Mouse (Mus musculus) brain, embryonic 14.5 days (tissue): ENCODE measurements around the gene Qrich2. TPM values are rescaled to one million over a fixed set of nuclear protein-coding genes. Genes with fewer than 3 reads are reported as not detected.

ENCODE experiments used
- DNase-seq: peaks from one replicate; pipeline ENCODE4 v3.0.0-alpha.2; 2011; ENCODE audit warnings: low read depth
- CTCF ChIP-seq: fragments of 200-500 bp; IDR thresholded peaks from 2 replicates; pipeline ENCODE4 v1.5.1; 2012; ENCODE audit warnings: inconsistent platforms, mild to moderate bottlenecking, moderate library complexity, borderline replicate concordance; ENCODE audit not compliant: insufficient read depth, insufficient read length; ENCODE audit errors: extremely low read depth
- POLR2A ChIP-seq: fragments of 200-500 bp; IDR thresholded peaks from 2 replicates; pipeline ENCODE4 v1.6.1; 2012; ENCODE audit warnings: mild to moderate bottlenecking, inconsistent platforms, borderline replicate concordance; ENCODE audit not compliant: poor library complexity, insufficient read depth, insufficient read length, severe bottlenecking; ENCODE audit errors: extremely low read depth
- polyA plus RNA-seq: library from polyadenylated mRNA; depleted of rRNA; stranded (reverse); fragments of >200 nt; gene quantifications from 2 replicates; pipeline ENCODE4 v1.2.3, GENCODE M21; 2012; rRNA removed

The Qrich2 gene
- polyA plus RNA-seq, 1 experiment: 0.14 TPM

DNA sequence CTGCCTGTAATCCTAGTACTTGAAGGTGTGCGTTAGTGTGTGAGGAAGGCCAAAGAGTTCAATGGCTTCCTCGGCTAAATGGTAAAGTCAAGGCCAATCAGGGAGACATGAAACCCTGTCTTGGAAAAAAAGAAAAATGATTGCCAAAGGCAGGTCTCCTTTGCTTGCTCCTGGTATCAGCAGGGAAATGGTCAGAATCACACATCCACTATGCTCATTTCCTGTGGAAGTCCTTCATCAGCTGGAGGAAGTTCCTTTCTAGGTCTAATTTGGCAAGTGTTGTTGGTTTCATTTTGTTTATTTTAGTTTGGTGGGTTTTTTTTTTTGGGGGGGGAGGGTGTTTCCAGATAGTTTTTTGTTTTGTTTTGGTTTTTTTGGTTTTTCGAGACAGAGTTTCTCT, 57.0 kb downstream of the Qrich2 start:
- no peak for DNase-seq
- TF ChIP-seq CTCF: no peak
- no peak for TF ChIP-seq POLR2A

DNA sequence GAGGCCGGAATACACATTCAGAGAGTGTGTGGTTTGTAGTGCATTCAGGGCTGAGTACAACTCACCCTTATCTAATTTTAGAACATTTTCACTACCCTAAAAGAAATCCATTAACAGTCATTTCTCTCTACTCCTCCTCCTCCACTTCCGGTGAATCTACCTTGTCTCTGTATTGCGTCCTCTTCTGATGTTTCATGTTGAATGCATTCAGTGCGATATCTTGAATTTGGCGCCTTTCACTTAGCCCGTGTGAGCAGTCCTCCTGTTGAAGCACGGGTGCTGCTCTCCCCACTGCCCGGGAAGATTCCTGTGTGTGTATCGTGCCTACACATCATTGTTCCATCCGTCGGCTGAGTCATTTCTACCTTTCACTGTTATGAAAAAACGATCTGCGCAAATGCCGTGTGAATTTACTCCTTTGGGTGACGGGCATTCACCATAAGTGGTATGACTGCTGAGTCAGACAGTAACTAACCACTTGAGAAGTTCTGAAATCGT, 59.8 kb downstream of the Qrich2 start:
- DNase-seq: no peak
- TF ChIP-seq CTCF: no peak

DNA sequence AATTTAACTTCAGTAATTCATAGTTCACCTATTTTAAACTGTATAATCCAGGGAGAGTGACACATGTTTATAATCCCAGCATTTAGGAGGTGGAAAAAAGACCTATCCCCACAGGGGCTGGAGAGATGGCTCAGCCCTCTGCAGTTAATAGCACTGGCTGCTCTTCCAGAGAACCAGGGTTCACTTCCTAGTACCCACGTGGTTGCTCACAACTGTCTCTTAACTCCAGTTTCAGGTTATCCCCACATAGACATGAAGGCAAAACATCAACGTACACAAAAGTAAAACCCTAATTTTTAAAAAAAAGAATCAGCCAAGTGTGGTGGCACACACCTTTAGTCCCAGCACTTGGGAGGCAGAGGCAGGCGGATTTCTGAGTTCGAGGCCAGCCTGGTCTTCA, 60.4 kb downstream of the Qrich2 start:
- no peak for TF ChIP-seq POLR2A
- TF ChIP-seq CTCF: no peak

DNA sequence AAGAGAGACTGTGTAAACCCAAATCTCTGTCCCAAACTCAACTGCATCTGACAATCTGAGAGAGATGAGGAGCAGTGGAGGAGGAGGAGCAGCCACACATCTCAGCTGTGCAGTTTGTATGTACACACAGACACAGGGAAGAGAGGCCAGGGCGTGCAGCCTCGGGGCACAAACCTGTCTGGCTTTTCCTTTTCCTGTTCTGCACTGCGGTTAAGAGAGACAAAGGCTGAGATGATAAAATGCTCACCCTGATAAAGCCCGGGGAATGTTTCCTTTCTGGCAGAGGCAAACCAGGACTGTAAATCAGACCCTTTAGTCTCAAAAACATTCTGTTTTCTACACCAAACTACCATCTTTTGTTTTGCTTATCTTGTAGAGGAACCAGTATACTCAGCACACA, 65.5 kb downstream of the Qrich2 start:
- TF ChIP-seq CTCF (no peak), POLR2A (no peak)
- no peak for DNase-seq

More for the DNA sequence above, 60.4 kb downstream of the Qrich2 start:
- DNase-seq: no peak

DNA sequence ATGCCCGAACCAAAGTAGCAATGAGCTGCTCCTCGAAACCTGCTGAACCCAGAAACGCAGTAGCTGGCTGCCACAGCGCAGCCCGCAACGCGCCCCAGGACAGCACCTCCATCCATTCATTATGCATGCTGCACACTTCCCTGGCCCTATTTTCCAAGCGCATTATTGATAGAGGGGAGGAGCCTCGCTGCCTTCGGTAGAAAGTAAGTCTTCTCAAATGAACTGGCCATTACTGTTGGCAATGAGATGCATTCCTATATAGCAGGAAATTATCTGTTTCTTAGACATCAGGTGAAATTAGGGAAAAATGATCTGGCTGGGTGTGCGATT, 67.7 kb downstream of the Qrich2 start:
- DNase-seq: no peak
- no peak for TF ChIP-seq CTCF
- no peak for TF ChIP-seq POLR2A

DNA sequence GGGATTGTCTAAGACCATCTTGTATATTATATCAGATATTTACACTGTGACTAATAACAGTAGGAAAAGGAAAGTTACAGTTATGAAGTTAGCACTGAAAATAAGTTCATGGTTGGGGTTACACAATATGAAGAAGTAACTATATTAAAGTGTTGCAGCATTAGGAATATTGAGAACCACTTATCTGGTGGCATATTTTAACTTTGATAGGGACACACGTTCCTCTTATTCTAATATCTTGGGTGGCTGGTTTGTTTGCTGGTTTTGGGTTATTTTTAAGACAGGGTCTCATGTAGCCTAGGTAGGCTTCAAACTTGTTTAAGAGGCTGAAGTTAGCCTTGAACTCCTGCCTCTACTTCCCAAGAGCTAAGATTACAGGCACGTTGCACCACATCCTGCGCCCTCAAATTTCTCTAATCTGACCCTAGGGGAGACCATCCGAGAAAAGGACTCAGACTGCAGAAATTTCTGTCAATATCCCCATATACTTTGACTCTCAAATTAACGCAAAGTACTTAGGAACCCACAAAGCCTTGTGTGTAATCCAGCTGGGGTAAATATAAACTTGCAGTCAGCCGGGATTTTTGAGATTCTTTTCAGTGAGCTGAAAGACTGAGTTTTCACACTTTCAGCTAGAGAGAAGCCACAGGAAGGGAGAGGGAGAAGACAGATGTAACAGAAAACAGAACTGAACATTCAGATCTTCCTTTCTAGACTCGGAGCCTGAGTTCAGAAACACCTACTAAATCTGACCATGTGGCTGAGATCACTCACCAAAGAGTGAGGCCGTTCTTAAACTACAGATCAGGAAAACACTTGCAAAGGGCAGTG, 68.3 kb downstream of the Qrich2 start:
- no peak for TF ChIP-seq CTCF
- no peak for TF ChIP-seq POLR2A
- DNase-seq: no peak

DNA sequence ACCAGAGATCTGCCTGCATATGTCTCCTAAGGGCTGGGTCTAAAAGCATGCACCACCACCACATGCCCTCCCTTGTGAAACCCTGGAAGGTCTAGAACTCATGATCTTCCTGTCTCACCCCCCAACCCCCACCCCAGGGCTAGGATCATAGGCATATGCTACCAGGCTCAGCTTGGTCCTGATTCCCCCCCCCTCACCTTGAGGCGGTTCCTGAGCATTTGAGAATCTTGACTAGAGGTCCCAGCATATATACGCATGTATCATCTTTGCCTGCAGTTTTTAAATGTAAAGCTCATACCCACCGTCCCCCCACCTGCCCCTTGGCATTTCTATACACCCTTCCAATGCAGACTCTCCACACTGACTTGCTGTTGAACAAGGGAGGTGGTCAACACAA, 69.1 kb downstream of the Qrich2 start:
- TF ChIP-seq POLR2A (no peak), CTCF (no peak)
- no peak for DNase-seq

DNA sequence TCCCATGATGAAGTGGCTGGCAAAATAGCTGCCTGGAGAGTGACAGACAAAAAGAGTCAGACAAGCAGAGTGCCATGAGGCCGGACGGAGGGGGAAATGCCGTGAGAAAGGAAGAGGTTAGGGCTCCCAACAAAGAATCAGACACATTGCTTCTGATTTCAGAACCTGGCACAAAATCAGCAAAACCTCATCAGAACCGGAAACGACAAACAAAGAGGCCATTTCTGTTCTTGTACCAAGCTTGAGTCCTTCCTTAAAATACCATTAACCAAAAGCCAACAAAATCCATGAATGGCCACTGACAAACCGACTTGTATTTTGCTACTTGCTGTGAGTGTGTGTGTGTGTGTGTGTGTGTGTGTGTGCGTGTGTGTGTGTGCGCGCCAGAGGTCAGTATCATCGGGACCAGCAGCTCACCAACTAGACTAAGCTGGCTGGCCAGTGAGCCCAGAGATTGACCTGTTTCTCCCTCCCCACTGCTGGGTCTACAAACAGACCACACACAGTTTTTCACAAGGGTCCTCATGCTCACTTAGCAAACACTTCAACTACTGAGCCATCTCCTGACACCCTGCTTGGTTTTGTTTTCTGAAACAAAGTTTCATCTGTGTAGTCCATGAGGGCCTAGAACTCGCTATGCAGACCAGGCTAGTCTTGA, 69.6 kb downstream of the Qrich2 start:
- DNase-seq: no peak
- no peak for TF ChIP-seq CTCF
- TF ChIP-seq POLR2A: no peak

DNA sequence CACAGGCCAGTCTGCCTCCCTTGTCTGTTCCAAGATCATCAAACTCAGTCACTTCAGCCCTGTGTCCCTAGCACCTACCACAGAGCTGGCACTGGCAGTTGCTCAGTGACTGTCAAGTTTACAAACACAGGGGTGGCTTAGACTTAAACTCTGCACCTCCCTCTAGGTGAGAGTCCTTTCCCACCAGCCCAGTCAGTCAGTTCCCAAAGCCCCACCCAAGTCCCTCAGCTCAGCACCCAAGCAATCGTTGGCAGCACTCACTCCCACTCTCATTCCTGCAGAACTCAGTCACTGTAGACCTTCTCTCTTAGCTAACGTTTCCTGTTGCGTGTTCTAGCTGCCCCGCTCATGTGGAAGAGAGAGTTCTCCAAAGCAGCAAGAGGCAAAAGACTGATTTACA, 71.3 kb downstream of the Qrich2 start:
- TF ChIP-seq CTCF: no peak
- no peak for TF ChIP-seq POLR2A
- DNase-seq: no peak

Other genes with a start within 250 kb of the Qrich2 start
- gene Evpl, start 228.2 kb downstream of the Qrich2 start, polyA plus RNA-seq: 0.67 and 0.96 TPM in 2 replicates
- gene Srp68, start 192.0 kb downstream of the Qrich2 start, polyA plus RNA-seq: 68.6 and 69.3 TPM in 2 replicates
- 0.21 and 0.37 TPM in 2 replicates for gene Galr2, start 185.3 kb downstream of the Qrich2 start, polyA plus RNA-seq
- gene Exoc7, start 159.0 kb downstream of the Qrich2 start, polyA plus RNA-seq: 96.1 and 112 TPM in 2 replicates
- gene Foxj1, start 130.8 kb downstream of the Qrich2 start, polyA plus RNA-seq: 22.2 and 29.7 TPM in 2 replicates
- 59.5 and 97.3 TPM in 2 replicates for gene Rnf157, start 53.2 kb downstream of the Qrich2 start, polyA plus RNA-seq
- gene Ubald2, start 32.1 kb downstream of the Qrich2 start, polyA plus RNA-seq: 203 and 296 TPM in 2 replicates
- 120 and 132 TPM in 2 replicates for gene Prpsap1, start 28.0 kb upstream of the Qrich2 start, polyA plus RNA-seq
- 2.4 and 3.6 TPM in 2 replicates for gene Sphk1, start 64.7 kb upstream of the Qrich2 start, polyA plus RNA-seq
- gene Ube2o, start 115.2 kb upstream of the Qrich2 start, polyA plus RNA-seq: 54.3 and 68.5 TPM in 2 replicates
- gene Aanat, start 120.2 kb upstream of the Qrich2 start, polyA plus RNA-seq: 1.2 and 2.7 TPM in 2 replicates
- 2.3 and 2.5 TPM in 2 replicates for gene Rhbdf2, start 160.8 kb upstream of the Qrich2 start, polyA plus RNA-seq
- 1.0 and 1.4 TPM in 2 replicates for gene Prcd, start 187.3 kb upstream of the Qrich2 start, polyA plus RNA-seq
- gene Cygb, start 188.1 kb upstream of the Qrich2 start, polyA plus RNA-seq: 18.3 TPM in 2 replicates